Mouse (Mus musculus) layer of hippocampus, adult 11-12 months (tissue): ENCODE data around the gene Tmem156.

Experiments used
- DNase-seq: peaks from one replicate; pipeline ENCODE4 v3.0.0; 2022; ENCODE audit warnings: low spot score

Tmem156 gene

DNA sequence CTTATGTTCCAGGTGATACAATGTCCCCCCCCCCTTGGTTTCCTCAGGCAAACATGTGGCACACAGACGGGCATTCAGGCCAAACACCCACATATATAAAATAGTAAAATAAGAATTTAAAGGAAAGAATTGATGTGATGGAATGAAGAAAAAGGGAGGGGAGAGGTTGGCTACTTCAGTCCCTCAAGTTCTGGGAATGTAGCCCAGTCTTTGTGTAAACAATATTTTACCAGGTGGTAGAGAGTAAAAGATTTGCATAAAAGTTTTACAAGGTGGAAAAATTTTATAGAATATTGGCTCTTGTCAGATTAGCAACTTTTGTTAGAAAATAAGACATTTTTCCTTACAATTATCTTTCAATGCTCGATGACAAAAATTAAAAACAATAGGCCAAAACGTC is 4.9 kb upstream of the Tmem156 start:
- DNase-seq, result no peak

DNA sequence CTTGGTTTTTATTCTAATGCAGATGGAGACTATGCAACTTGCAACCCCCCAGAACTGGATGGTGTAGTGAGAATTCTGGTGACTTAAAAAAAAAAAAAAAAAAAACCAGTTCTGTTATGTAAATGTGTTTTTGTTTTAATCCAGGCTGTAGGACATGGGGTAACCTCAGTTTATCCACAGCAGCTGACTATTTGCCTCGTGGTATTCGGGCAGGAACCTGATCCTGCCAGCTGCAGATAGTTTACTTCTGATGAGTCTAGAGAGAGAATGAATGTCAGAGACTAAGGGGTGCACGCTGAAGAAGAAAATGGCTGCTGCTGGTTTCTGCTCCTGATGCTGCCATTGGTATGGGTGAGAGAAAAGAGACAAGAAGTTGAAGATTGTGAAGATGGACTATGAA is 4.2 kb upstream of the Tmem156 start:
- no peak for DNase-seq

DNA sequence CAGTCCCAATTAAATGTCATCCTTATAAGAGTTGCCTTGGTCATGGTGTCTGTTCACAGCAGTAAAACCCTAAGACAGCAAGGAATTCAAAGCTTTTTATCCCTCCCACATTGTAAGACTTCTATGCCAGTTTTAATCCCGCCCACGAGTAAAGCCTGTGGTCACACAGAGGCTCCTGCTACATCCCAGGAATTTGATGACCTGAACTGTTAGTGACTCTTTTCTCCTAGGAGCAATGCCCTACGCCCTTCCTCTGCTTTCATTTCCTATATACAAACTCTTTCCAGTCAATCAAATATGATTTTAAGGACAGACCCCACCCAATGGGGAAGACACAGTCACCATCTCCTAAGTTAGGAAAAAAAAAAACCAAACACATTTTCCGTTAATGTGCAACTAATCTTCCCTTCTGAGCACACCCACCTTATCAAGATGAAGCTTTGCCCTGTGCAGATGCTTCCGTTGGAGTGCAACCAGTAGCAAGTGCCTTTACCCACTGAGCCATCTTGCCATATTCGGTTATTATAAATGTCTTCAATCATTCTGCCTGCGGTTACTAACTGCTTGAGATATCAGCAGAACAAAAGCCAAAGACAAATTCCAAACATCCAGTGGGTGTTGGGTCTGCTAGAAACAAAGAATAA is 3.1 kb upstream of the Tmem156 start:
- DNase-seq, result no peak

DNA sequence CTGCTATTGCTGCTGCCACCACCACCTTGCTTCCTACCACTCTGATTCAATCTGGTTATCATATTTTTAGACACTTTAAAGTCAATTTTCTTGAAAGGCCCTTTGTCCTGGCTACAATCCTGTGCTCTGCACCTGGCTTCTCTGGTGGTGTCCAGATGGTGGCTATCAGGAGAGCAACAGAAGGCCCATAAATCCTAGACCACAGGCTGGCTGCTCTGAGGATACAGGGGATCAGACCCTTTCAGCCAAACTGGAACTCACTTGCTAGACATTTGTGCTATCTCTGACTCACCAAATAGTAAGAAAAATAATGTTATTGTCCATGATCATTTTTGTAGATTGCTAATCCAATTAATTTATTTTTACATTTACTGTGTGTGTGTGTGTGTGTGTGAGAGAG is 1.8 kb upstream of the Tmem156 start:
- DNase-seq, result no peak

DNA sequence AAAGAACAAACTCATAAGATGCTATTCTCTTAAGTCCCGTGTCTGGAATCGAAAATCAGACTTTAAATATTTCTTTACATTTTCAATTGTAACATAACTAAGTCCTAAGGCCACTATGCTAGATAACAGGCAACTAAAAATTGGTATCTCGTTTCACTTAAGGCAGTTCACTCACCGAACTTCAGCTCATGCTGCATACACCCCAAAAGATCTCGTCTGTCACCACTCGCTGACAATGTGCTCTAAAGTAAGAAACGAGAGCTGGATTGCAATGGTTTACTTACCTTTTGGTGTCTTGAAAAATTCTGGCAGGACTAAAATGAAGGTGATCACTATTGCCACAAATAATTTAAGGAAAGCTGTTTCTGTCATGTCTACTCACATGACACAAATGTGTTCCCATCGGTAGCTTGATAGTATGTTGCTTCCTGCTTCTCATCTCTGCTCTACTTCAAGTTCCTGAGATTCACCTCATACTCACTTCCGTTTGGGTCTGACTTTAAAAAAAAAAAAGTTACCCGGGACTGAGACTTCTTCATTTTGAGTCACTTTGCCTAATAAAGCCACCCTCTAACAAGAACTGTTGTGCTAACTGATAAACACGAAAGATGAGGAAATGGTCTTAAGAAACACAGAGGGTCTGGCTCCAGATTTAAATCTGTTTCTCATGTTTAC is 611 bp downstream of the Tmem156 start:
- DNase-seq, result no peak

DNA sequence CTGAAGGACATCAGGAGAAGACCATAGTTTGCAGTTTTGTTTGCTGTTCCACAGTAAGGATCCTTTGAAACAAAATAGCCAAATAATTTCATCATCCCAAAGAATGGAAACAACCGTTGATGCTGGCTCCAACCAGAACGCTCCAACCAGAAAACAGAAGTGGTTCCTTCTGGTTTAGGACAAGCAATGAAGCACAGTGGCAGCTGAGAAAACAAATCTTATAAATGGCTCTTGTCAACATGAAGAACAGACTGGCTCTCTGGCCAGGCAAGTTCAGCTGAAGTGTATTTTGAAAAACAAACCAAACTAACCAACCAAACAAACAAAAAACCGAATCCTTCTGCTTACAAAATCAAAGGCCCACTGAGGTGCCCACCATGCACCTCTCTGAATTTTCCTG is 2.2 kb downstream of the Tmem156 start:
- DNase-seq, result no peak

DNA sequence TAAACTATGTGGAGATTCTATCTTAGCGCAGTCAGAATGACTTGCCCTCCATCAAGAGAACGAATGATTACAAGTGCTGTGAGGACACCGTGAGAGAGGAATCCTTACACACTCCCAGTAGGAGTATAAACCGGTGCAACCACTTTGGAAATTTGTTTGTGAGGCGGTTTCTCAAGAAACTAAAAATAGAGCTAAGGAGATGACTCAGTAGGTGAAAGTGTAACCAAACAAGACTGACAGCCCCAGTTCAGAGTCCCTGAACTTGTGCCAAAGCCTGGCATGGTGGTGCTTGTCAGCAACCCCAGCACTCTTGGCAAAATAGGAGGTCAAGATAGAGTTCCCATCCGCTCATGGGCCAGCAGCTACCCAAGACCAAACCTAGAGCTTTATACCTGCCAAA is 5.4 kb downstream of the Tmem156 start:
- DNase-seq, result no peak

DNA sequence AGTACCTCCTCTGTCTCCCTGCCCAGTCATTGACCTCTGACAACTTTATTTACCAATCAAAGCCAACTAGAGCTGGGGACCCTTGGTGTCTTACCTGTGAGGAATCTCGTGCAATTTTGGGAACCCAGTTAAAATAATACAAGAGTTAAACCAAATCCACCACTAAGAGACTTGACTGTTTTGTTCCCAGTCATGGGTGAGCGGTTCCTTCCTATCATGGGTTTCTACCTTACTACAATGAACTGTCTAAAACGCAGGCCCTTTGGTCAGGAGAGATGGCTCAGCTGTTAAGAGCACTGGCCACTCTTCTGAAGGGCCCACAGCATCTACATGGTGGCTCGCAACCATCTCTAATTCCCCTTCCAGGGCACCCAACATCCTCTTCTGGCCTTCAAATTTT is 10.1 kb downstream of the Tmem156 start:
- no peak for DNase-seq

DNA sequence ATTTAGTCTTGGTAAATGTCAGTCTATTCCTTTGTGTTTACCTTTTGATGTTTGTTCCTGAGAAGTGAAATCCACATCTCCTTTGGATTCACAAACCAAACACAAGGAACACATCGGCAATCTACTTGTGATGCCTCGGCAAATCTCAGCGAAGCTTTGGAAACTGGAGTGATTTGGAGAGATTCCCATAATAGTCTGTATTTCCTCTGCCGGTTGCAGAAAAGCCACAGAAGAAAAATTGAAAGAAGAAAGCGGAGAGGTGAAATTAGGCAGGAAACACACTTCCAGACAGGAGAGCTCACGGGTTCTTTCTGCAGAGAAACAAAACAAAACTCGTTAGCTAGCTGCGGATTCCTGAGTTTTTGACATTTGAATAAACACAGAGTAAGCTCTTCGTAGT is 12.1 kb downstream of the Tmem156 start:
- peak; percentile 29 for DNase-seq

DNA sequence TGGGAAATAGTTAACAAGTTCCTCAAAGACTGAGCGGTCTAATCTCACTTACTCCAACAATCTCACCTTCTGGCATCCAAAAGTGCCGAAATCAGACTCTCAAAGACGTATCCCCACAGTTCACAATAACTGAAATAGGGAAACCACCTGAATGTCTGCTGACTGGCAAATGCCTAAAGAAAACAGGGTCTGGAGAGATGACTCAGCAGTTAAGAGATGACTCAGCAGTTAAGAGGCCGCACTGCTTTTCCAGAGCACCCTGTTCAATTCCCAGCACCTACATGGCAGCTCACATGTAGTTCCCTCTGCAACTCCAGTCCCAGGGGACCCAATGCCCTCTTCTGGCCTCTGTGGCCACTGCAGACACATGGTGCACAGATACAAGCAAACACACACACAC is 13.9 kb downstream of the Tmem156 start:
- DNase-seq, result no peak

DNA sequence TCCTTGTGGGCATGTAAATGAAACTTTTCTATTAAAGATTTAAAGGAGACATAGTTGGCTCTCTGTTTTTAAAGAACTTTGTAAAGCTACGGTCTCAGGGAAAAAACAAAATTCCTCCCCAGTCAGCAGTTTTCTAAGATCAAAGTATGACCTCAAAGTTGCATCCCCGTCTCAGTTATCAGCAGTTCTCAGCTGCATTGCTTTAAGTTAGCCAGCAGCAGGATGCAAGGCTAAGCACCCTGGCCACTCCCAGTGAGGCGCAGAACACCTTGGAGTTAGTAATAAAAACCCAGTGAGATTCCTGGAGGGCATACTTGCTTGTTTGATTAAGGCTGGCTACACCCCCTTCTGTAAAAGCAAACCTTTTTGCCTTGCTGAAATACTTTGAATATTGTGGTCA is 15.2 kb downstream of the Tmem156 start:
- no peak for DNase-seq

DNA sequence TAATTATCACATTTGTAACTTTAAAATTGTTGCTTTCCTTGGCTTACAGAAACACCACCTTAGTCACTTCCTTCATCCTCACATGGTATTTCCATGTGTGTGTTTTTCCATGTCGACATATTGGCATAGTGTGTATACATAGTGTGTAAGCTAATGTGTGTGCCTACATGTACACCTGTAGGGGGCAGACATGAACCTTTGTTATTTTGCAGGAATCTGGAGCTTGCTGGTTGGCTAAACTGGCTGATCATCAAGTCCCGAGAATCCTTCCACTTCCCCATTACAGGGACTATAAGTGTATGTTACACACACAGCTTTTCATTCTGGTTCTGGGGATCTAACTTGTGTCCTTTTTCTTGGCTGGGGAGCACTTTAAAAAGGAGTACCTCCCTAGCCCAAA is 15.8 kb downstream of the Tmem156 start:
- DNase-seq, result no peak

DNA sequence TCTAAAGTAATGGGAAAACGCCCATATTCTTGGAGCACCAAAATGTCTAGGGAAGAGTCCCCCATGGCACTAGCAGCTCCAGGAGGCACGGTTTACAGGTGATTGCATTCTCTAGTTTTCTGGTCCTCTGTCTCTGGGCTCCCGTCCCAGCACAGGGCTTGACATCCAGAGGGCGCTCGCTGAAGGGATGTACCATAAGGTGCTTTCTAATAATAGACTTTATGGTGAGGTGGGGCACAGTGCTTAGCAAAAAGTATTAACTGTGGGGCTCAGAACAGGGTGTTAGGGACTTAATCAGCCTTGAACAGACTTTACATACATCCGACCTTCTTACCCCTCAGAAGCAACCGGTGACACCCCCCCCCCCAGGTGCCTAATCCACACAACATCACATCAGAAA is 17.2 kb downstream of the Tmem156 start:
- DNase-seq, result no peak

DNA sequence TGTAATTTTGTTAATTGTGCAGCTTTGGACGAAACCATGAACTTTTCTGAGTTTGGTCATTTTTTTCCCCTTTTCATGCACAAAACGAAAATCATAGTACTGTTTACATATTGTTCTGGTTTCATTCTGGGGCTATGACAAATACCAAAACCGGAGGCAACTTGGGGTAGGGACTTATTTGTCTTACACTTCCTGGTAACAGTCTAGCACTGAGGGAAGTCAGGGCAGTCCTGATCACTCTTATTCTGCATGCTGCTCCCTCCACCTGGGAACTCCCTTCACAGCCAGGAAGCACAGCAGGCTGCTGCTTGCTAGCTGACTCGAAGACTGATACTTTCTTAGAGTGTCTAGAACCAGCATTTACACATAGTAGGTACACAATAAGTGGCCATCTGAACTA is 18.7 kb downstream of the Tmem156 start:
- DNase-seq, result no peak

DNA sequence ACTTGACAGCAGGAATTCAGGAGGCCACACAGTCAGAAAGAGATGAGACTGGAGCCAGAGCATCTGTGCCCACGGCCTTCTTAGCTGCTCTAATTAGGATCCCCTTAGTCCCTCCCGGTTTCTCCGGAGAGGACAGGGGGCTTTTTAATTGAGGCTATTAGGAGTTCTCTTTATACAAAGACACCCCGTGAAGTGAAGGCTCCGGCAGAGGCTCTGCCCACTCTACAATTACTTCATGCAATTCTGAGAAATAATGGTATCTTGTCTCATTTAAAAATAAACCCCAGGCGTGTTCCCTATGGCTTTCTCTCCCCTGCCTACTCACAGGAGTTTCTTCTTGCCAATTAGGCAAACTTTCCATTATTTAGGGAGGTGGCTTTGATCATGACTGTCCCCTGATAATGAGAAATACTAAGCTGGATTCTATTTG is 20.2 kb downstream of the Tmem156 start:
- DNase-seq, result no peak

DNA sequence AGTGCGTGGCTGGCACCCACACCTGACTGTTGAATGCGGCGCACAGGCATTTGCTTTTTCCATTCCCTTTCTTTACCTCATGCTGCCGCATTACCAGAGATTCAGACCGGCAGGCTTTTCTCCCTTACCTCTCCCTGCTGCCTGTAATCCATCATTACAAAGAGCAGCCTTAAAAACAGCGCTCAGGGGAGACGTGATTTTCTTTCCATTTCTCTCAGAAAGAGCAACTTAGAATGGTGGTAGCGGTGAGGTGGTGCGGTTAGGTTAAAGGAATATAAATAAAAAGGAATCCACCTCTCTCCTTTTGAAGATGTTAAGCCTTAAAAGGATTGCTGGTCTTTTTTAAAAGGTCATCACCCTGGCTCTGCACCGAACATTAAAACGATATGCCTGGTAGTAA is 22.1 kb downstream of the Tmem156 start:
- DNase-seq, result no peak

DNA sequence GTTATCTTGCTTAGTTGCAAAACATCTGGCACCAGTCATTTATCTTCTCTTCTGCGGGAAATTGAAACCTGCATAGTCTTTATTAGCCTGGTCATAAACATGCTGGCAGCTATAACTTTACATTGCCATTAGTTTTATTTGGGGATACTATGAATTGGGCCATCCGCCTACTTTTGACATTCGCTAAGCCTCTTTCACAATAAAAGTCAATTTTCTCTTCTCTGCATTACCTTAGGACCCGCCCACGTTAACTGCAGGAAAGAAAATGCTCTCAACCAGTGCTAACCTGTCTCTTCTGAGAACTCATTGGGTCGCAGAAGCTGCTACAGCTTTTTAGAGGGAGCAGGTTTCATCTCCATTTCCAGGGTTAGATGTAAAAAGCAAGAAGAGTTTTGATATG is 23.8 kb downstream of the Tmem156 start:
- DNase-seq, result no peak

DNA sequence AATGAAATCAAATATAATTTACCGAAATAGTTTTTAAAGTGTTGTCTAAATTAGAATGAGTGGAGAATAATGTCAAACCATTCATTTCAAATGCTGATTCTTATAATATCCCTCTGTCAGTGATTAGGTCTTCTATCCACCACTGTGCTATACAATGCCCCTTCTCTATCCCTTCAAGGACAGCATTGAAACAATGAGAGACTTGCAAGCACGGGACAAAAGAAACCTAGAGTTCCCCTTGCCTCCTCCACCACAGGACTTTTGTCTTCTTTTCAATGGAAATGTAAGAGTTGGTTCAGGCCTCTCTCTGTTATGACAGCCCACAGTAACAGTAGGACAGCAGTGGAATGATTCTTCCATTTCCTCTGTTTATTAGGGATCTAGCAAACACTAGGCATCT is 28.7 kb downstream of the Tmem156 start:
- no peak for DNase-seq

DNA sequence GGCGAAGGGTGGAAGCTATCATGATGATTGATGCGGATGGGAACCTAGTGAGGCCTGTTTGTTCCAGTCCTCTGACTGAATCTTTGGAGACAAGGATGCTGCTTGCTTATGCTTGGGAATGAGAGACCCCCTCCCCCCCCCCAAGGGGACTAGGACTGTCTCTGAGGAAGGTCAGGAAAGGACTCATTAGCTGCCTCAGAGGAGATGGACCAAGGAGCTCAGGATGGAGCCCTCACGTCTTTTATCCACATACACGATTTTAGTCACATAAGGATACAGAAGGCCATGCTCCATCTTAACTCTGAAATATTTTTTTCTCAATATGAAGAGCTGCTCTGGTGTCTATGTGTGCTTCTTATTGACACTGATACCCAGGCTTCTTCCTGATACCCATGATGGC is 29.7 kb downstream of the Tmem156 start:
- no peak for DNase-seq

DNA sequence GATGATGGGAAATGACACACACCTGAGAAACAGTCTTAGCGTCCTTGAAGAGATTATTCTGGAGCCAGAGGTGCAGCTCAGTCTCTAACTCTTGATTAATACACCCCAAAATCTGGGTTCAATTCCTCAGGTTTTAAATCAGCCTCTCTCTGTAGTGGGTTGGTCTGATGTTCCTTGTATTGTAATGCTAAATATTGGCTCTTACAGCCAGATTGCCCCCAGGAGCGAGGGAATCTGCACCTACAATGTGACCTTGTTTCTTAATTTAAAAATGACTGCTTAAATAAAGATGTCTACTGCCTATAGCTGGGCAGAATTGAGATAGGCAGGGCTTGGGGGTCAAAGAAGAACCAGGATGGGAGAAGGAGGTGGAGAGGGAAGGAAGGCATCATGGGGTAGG is 32.1 kb downstream of the Tmem156 start:
- DNase-seq, result no peak

DNA sequence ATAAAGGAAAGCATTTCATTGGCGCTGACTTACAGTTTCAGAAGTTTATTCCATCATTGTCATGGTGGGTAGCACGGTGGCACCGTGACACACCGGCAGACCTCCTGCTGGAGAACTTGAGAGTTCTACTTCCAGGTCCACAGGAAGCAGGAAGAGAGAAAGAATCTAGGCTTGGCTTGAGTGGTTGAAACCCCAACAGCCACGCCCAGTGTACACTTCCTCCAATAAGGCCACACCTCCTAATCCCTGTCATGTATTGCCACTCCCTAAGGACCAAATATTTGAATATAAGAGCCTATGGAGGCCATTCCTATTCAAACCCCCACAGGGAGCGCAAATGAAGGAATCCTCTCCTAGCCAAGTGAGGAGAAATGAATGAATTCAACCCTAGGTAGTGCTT is 34.3 kb downstream of the Tmem156 start:
- no peak for DNase-seq

DNA sequence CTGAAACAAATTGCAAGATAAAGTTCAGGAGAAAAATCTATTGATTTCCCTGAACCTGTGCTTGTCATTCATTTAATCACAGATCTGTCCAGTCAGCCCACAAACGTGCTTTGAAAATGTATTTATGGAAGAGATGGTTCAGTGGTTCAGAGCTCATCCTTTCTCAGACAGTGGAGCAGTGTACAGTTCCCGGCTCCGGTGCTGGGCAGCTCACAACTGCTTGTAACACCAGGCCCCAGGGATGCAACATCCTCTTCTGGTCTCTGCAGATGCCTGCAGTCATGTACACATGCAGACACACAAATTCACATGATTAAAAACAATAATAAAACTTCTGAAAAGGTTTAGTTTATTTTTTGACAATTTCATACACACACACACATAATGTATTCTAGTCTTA is 40.4 kb downstream of the Tmem156 start:
- no peak for DNase-seq

DNA sequence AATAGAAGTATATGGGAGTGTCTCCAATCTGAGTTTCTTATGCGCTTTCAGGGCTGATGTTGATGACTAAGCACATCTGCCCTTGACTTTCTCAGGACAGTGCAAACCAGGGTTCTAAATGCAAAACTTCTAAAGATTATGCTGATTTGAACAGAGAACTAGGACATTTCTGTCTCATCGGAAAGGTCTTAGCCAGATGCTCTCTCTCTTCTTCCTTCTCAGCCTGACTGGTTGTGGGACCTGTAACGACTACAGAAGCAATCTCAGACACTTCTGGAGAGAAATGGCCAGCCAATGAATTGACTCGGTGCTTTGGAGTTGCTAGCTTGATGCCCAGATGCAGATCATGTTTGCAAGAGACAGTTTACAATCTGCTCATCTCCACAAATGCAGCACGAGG is 42.1 kb downstream of the Tmem156 start:
- no peak for DNase-seq

DNA sequence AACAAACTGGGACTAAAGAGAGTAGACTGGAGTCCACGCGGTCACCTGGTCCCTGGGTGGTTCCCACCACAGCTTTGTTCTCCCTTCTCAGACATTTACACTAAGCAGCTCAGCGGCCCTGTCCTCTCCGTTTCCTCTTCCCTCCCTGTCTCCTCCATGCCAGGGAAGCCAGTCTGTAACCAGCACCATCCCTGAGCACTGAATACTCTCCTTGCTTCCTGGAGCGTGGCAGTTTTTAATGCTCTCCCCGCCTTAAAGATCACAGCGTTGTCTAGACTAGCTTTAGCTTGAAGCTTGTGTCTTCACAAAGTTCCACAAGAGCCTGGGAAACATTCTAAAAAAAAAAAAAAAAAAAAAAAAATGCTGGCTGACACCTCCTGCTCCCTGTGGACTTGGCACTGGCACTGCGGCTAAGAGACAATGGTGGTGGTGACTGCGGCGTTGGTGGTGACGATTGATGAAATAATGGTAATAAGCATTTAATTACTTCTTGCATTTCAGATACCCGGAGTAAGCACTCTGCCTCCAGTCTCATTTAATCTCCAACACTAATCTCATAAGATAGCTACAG is 44.6 kb downstream of the Tmem156 start:
- no peak for DNase-seq
